In genomic region chr4:48842777-48843214, GRCm38 (mm10) we compare ENCODE assay signal across 9 mouse cellular contexts.
DNase-seq lines count a peak whose midpoint lies in the region; ATAC-seq lines count a peak whose summit lies in the region.
"Had no signal": no experiment of that assay in that cellular context is flagged by ENCODE, and none has a peak within 500 bp of the region (broad histone marks: within the 10 kb centered on the region; RNA-seq: fewer than 3 reads in every experiment).

No protein-coding gene starts in this region.

- 0 out of 2 replicates have a peak, but pooled peaks cover 3% of the 10 kb centered on the region for H3K4me1 ChIP-seq in neural tube, embryonic 11.5 days (ENCODE audit: control insufficient read depth, insufficient read depth, low read length)
- peaks cover 4% of the 10 kb centered on the region; the same call in 1 of the 2 replicates for H3K4me1 ChIP-seq in neural tube, embryonic 15.5 days
- H3K4me1 ChIP-seq: liver, embryonic 15.5 days had no signal

- peak; percentile 68 for ATAC-seq in cerebellum, adult (ENCODE audit: insufficient number of reproducible peaks, low FRiP score, low TSS enrichment)
- peak; percentile 53; the same call in 1 of the 2 replicates for ATAC-seq in neural tube, embryonic 11.5 days (ENCODE audit: insufficient read depth, low FRiP score, low TSS enrichment)
- ATAC-seq in neural tube, embryonic 15.5 days (ENCODE audit: low FRiP score) = peak; percentile 72
- no peak for ATAC-seq in inflammation-experienced regulatory T-cells, adult 6 months

- H3K4me2 ChIP-seq in neural tube, embryonic 11.5 days (ENCODE audit: low read depth) = no peak overlapping the region
- H3K4me2 ChIP-seq in neural tube, embryonic 15.5 days = no peak overlapping the region
- H3K4me2 ChIP-seq: liver, embryonic 15.5 days had no signal

- no peak overlapping the region for H3K4me3 ChIP-seq in neural tube, embryonic 11.5 days (ENCODE audit: low read depth, low read length)
- H3K4me3 ChIP-seq in neural tube, embryonic 15.5 days (replicated peaks) = no peak overlapping the region
- H3K4me3 ChIP-seq: liver, embryonic 15.5 days had no signal

- WGBS in neural tube, embryonic 11.5 days = 44% methylated on average over 2 of the region's 2 CpGs
- 35% methylated on average over 2 of the region's 2 CpGs for WGBS in neural tube, embryonic 15.5 days

- DNase-seq in cerebellum, adult 11 months = no peak
- DNase-seq in neural tube, embryonic 11.5 days (ENCODE audit: low spot score) = no peak
- no peak for DNase-seq in neural tube, embryonic 10.5 days (ENCODE audit: extremely low spot score, low spot score)
- DNase-seq in heart, postnatal 36 days = peak; percentile 43 to 59
- no peak for DNase-seq in natural killer cell, adult 2 months (ENCODE audit: low spot score in 2 of 2)

- no peak overlapping the region for H3K27ac ChIP-seq in neural tube, embryonic 11.5 days (ENCODE audit: low read depth, low read length)
- 0 out of 2 replicates have a peak overlapping the region, but pooled peaks have one; percentile 23 for H3K27ac ChIP-seq in neural tube, embryonic 15.5 days (replicated peaks)
- H3K27ac ChIP-seq: liver, embryonic 15.5 days had no signal

- H3K9me3 ChIP-seq in neural tube, embryonic 11.5 days (ENCODE audit: control insufficient read depth, low read length) = no peaks in the 10 kb centered on the region
- no peaks in the 10 kb centered on the region for H3K9me3 ChIP-seq in neural tube, embryonic 15.5 days (replicated peaks)
- H3K9me3 ChIP-seq: liver, embryonic 15.5 days had no signal

- intact Hi-C loops in heart, postnatal 36 days (cut with DNase I) = no loop called here

- H3K36me3 ChIP-seq in neural tube, embryonic 11.5 days (ENCODE audit: control insufficient read depth, insufficient read depth, low read length) = no peaks in the 10 kb centered on the region
- H3K36me3 ChIP-seq in neural tube, embryonic 15.5 days = no peaks in the 10 kb centered on the region
- H3K36me3 ChIP-seq: liver, embryonic 15.5 days had no signal

- no peak overlapping the region for H3K9ac ChIP-seq in neural tube, embryonic 11.5 days (ENCODE audit: low read length)
- H3K9ac ChIP-seq in neural tube, embryonic 15.5 days (replicated peaks) = no peak overlapping the region
- H3K9ac ChIP-seq: liver, embryonic 15.5 days had no signal

- H3K27me3 ChIP-seq in neural tube, embryonic 11.5 days (ENCODE audit: control insufficient read depth, insufficient read depth, low read length) = no peaks in the 10 kb centered on the region
- H3K27me3 ChIP-seq in neural tube, embryonic 15.5 days (replicated peaks) = no peaks in the 10 kb centered on the region
- H3K27me3 ChIP-seq: liver, embryonic 15.5 days had no signal

Comparison
In these comparisons a context has a peak if more than half of its experiments do, and no peak if none do; other contexts are left out.
1. DNase-seq: peak in heart, postnatal 36 days (2 of 2); none in cerebellum, adult 11 months (single experiment), neural tube, embryonic 11.5 days (single experiment), neural tube, embryonic 10.5 days (single experiment) and natural killer cell, adult 2 months (0 of 2).